ENCODE assay signal across 8 mouse cellular contexts in the genomic region with DNA sequence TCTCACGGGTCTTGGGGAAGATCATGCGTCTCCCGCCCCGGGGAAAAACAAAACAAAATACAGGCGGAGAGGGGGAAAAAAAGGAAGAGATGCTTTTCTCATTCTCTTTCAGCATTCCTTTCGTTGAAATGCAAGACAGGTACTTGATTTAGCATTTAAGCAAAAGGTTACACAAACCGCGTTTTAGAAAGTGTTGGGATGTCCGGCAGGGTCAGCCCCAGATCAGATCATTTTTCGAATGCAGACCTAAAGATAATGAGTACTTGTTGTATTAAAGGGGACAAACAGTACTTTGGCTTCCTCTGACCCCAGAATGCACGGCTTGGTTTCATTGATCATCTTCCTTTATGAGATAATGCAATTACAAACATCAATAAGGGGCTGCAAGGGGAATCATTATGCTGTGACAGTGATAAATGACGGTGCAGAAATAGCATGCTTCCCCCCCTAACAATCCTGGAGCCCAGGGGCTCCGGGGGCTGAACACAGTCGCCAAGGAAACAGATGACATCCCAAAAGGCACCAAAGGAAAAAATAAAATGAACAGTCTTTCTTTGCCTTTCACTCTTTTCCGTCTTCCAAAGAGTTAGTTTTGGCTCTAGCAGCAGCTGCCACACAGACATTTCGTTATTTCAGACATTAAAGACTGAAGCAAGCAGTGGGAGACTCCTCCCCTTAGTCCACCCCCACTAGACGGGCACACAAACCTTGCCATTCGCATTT.
DNase-seq lines count a peak whose midpoint lies in the region; ATAC-seq and TF ChIP-seq lines count a peak whose summit lies in the region.

No protein-coding gene starts in this region.

- TF ChIP-seq CTCF in ES-Bruce4 (IDR thresholded peaks at IDR 0.05; ENCODE audit: low read depth, low read length), result no peak
- TF ChIP-seq CTCF in stomach, postnatal 0 days (IDR thresholded peaks at IDR 0.05; ENCODE audit: low read depth), result no peak

- peak; percentile 3 to 8 for DNase-seq in frontal cortex, postnatal 36 days (ENCODE audit: low spot score in 2 of 2)
- no peak for DNase-seq in frontal cortex, postnatal 14 days (ENCODE audit: low spot score in 2 of 2)
- no peak for DNase-seq in embryonic facial prominence, embryonic 11.5 days (ENCODE audit: low spot score)
- no peak for DNase-seq in limb, embryonic 14.5 days (ENCODE audit: low spot score)
- DNase-seq in stomach, postnatal 0 days (ENCODE audit: low spot score), result no peak
- no peak for DNase-seq in gastrocnemius, adult 18-20 months (ENCODE audit: low spot score)
- DNase-seq in gastrocnemius, postnatal 4 days (ENCODE audit: low spot score in 2 of 2), result no peak

- TF ChIP-seq POLR2A in ES-Bruce4 (IDR thresholded peaks at IDR 0.05; ENCODE audit: insufficient read depth, low read length), result no peak
- TF ChIP-seq POLR2A in limb, embryonic 14.5 days (IDR thresholded peaks at IDR 0.05; ENCODE audit: borderline replicate concordance, extremely low read depth, insufficient read depth, insufficient read length), result no peak

- WGBS in embryonic facial prominence, embryonic 11.5 days, result under 1% methylated on average over 18 of the region's 18 CpGs
- under 1% methylated on average over 18 of the region's 18 CpGs for WGBS in limb, embryonic 14.5 days
- WGBS in stomach, postnatal 0 days, result 17% methylated on average over 18 of the region's 18 CpGs

- H3K4me3 ChIP-seq in ES-Bruce4 (ENCODE audit: low read depth, low read length), result peak overlapping the region; percentile 15; the same call in 1 of the 2 replicates
- H3K4me3 ChIP-seq in embryonic facial prominence, embryonic 11.5 days (ENCODE audit: low read depth, low read length), result peak overlapping the region; percentile 20
- H3K4me3 ChIP-seq in limb, embryonic 14.5 days (replicated peaks; ENCODE audit: low read length), result peak overlapping the region; percentile 11; the same call in 1 of the 2 replicates
- peak overlapping the region; percentile 51 for H3K4me3 ChIP-seq in stomach, postnatal 0 days (ENCODE audit: low read depth, low read length)

- ATAC-seq in embryonic facial prominence, embryonic 11.5 days (replicated peaks; ENCODE audit: insufficient number of reproducible peaks, low FRiP score, low TSS enrichment, low read depth), result no peak
- ATAC-seq in limb, embryonic 14.5 days (ENCODE audit: low FRiP score, low read depth), result no peak
- no peak for ATAC-seq in stomach, postnatal 0 days (ENCODE audit: low FRiP score, low TSS enrichment)

- no peak for TF ChIP-seq EP300 in ES-Bruce4 (IDR thresholded peaks at IDR 0.05; ENCODE audit: insufficient read depth, low read depth, low read length)
- no peak for TF ChIP-seq EP300 in stomach, postnatal 0 days (optimal IDR thresholded peaks at IDR 0.05)

- no peaks in the 10 kb centered on the region for H3K36me3 ChIP-seq in ES-Bruce4 (ENCODE audit: control insufficient read depth, insufficient read depth, low read length, poor library complexity, severe bottlenecking)
- H3K36me3 ChIP-seq in embryonic facial prominence, embryonic 11.5 days (replicated peaks; ENCODE audit: control insufficient read depth, insufficient read depth, low read depth, low read length), result no peaks in the 10 kb centered on the region
- H3K36me3 ChIP-seq in limb, embryonic 14.5 days (ENCODE audit: control insufficient read depth, insufficient read depth, low read length), result no peaks in the 10 kb centered on the region
- no peaks in the 10 kb centered on the region for H3K36me3 ChIP-seq in stomach, postnatal 0 days (ENCODE audit: control insufficient read depth, insufficient read depth, low read length)

- no peaks in the 10 kb centered on the region for H3K9me3 ChIP-seq in ES-Bruce4 (replicated peaks; ENCODE audit: control insufficient read depth, insufficient read depth, low read length, poor library complexity, severe bottlenecking)
- H3K9me3 ChIP-seq in embryonic facial prominence, embryonic 11.5 days (replicated peaks; ENCODE audit: control insufficient read depth, low read length), result no peaks in the 10 kb centered on the region
- H3K9me3 ChIP-seq in limb, embryonic 14.5 days (ENCODE audit: control insufficient read depth, low read length), result no peaks in the 10 kb centered on the region
- H3K9me3 ChIP-seq in stomach, postnatal 0 days (ENCODE audit: control insufficient read depth, low read length), result no peaks in the 10 kb centered on the region

- no peak overlapping the region for H3K9ac ChIP-seq in ES-Bruce4 (ENCODE audit: low read depth, poor library complexity, severe bottlenecking)
- H3K9ac ChIP-seq in embryonic facial prominence, embryonic 11.5 days (replicated peaks; ENCODE audit: low read length), result peak overlapping the region; percentile 37
- no peak overlapping the region for H3K9ac ChIP-seq in limb, embryonic 14.5 days (ENCODE audit: low read depth, low read length, severe bottlenecking)
- peak overlapping the region; percentile 82 for H3K9ac ChIP-seq in stomach, postnatal 0 days (ENCODE audit: low read length)

- H3K4me2 ChIP-seq in embryonic facial prominence, embryonic 11.5 days (ENCODE audit: low read depth, low read length), result peak overlapping the region; percentile 37
- H3K4me2 ChIP-seq in limb, embryonic 14.5 days (replicated peaks; ENCODE audit: low read depth, low read length, severe bottlenecking), result peak overlapping the region; percentile 23
- H3K4me2 ChIP-seq in stomach, postnatal 0 days (replicated peaks; ENCODE audit: low read depth), result peak overlapping the region; percentile 91

- H3K27ac ChIP-seq in ES-Bruce4 (ENCODE audit: insufficient read depth, low read length), result no peak overlapping the region
- peak overlapping the region; percentile 53; the same call in 1 of the 2 replicates for H3K27ac ChIP-seq in embryonic facial prominence, embryonic 11.5 days (replicated peaks; ENCODE audit: low read depth, low read length)
- no peak overlapping the region for H3K27ac ChIP-seq in limb, embryonic 14.5 days (replicated peaks; ENCODE audit: low read depth, low read length)
- peak overlapping the region; percentile 95 for H3K27ac ChIP-seq in stomach, postnatal 0 days (replicated peaks)

- no peaks in the 10 kb centered on the region for H3K4me1 ChIP-seq in ES-Bruce4 (ENCODE audit: control insufficient read depth, insufficient read depth, low read length)
- 0 out of 2 replicates have a peak, but pooled peaks cover 3% of the 10 kb centered on the region for H3K4me1 ChIP-seq in embryonic facial prominence, embryonic 11.5 days (ENCODE audit: control insufficient read depth, insufficient read depth, low read length)
- H3K4me1 ChIP-seq in limb, embryonic 14.5 days (ENCODE audit: control insufficient read depth, insufficient read depth, low read length), result peaks cover 12% of the 10 kb centered on the region
- H3K4me1 ChIP-seq in stomach, postnatal 0 days (replicated peaks; ENCODE audit: control insufficient read depth, insufficient read depth), result no peaks in the 10 kb centered on the region; the same call in 1 of the 2 replicates

- H3K27me3 ChIP-seq in ES-Bruce4 (ENCODE audit: control insufficient read depth, insufficient read depth, low read length, poor library complexity, severe bottlenecking), result peaks cover 60% of the 10 kb centered on the region
- H3K27me3 ChIP-seq in embryonic facial prominence, embryonic 11.5 days (ENCODE audit: control insufficient read depth, insufficient read depth, low read length), result peaks cover 8% of the 10 kb centered on the region
- peaks cover 69% of the 10 kb centered on the region for H3K27me3 ChIP-seq in limb, embryonic 14.5 days (ENCODE audit: control insufficient read depth, insufficient read depth, low read length)
- H3K27me3 ChIP-seq in stomach, postnatal 0 days (ENCODE audit: control insufficient read depth, insufficient read depth, low read length), result no peaks in the 10 kb centered on the region

Comparison
In these comparisons a context has a peak if more than half of its experiments do, and no peak if none do; other contexts are left out.
1. DNase-seq: peak in frontal cortex, postnatal 36 days (2 of 2); none in frontal cortex, postnatal 14 days (0 of 2), embryonic facial prominence, embryonic 11.5 days (single experiment), limb, embryonic 14.5 days (single experiment), stomach, postnatal 0 days (single experiment), gastrocnemius, adult 18-20 months (single experiment) and gastrocnemius, postnatal 4 days (0 of 2).
2. H3K27ac ChIP-seq: peak in embryonic facial prominence, embryonic 11.5 days (single experiment) and stomach, postnatal 0 days (single experiment); none in ES-Bruce4 (single experiment) and limb, embryonic 14.5 days (single experiment).
3. H3K9ac ChIP-seq: peak in embryonic facial prominence, embryonic 11.5 days (single experiment) and stomach, postnatal 0 days (single experiment); none in ES-Bruce4 (single experiment) and limb, embryonic 14.5 days (single experiment).
4. H3K4me2 ChIP-seq: peak in every context shown above with its lines; median percentile 91 in stomach, postnatal 0 days; 37 in embryonic facial prominence, embryonic 11.5 days; 23 in limb, embryonic 14.5 days.
5. Peak in every context shown above with its lines, with median percentiles within 50 percentile points of each other: H3K4me3 ChIP-seq.